In genomic region chr2:33875594-33875993, GRCm38 (mm10) we compare ENCODE assay signal across 9 mouse cellular contexts. TPM values are rescaled to one million over a fixed set of nuclear protein-coding genes. Genes with fewer than 3 reads are reported as not detected.
DNase-seq lines count a peak whose midpoint lies in the region; ATAC-seq and TF ChIP-seq lines count a peak whose summit lies in the region.
"Had no signal": no experiment of that assay in that cellular context is flagged by ENCODE, and none has a peak within 500 bp of the region (broad histone marks: within the 10 kb centered on the region; RNA-seq: fewer than 3 reads in every experiment).

No protein-coding gene starts in this region.

- ATAC-seq in lung, embryonic 14.5 days (ENCODE audit: insufficient read depth) = no peak
- ATAC-seq in forebrain, embryonic 12.5 days (ENCODE audit: low FRiP score) = no peak

- peak overlapping the region; percentile 25; the same call in 1 of the 2 replicates for H3K4me2 ChIP-seq in lung, embryonic 14.5 days
- no peak overlapping the region for H3K4me2 ChIP-seq in forebrain, embryonic 12.5 days

- 51% methylated on average over 12 of the region's 12 CpGs for WGBS in lung, embryonic 14.5 days
- 74% methylated on average over 12 of the region's 12 CpGs for WGBS in forebrain, embryonic 12.5 days
- 77% methylated on average over 12 of the region's 12 CpGs for WGBS in limb, embryonic 10.5 days

- peaks cover 45% of the 10 kb centered on the region for H3K4me1 ChIP-seq in lung, embryonic 14.5 days (ENCODE audit: insufficient read depth)
- peaks cover 59% of the 10 kb centered on the region for H3K4me1 ChIP-seq in forebrain, embryonic 12.5 days
- peaks cover 88% of the 10 kb centered on the region for H3K4me1 ChIP-seq in limb, embryonic 10.5 days

- H3K4me3 ChIP-seq in lung, embryonic 14.5 days (ENCODE audit: low read depth, low read length) = no peak overlapping the region
- no peak overlapping the region for H3K4me3 ChIP-seq in forebrain, embryonic 12.5 days (replicated peaks)
- H3K4me3 ChIP-seq in limb, embryonic 10.5 days = no peak overlapping the region
- H3K4me3 ChIP-seq: heart, embryonic 12.5 days had no signal

- no peak for TF ChIP-seq CTCF in lung, embryonic 14.5 days (IDR thresholded peaks at IDR 0.05; ENCODE audit: low read depth)

- DNase-seq in lung, embryonic 14.5 days = peak; percentile 50
- DNase-seq in lung, adult 18-20 months = no peak
- DNase-seq in limb, embryonic 10.5 days (ENCODE audit: low spot score) = no peak
- peak; percentile 40 for DNase-seq in thymus, postnatal 0 days (ENCODE audit: low spot score)
- DNase-seq in kidney, adult 8-10 months = no peak
- no peak for DNase-seq in right cerebral cortex, adult 18-20 months
- DNase-seq: kidney, adult 18-20 months had no signal

- H3K27ac ChIP-seq in lung, embryonic 14.5 days (ENCODE audit: low read depth) = peak overlapping the region; percentile 94
- H3K27ac ChIP-seq in forebrain, embryonic 12.5 days = peak overlapping the region; percentile 99
- H3K27ac ChIP-seq in limb, embryonic 10.5 days = peak overlapping the region; percentile 91

- H3K36me3 ChIP-seq in lung, embryonic 14.5 days (ENCODE audit: insufficient read depth) = peaks cover 30% of the 10 kb centered on the region
- H3K36me3 ChIP-seq in forebrain, embryonic 12.5 days (replicated peaks) = peaks cover 38% of the 10 kb centered on the region
- peaks cover 33% of the 10 kb centered on the region for H3K36me3 ChIP-seq in limb, embryonic 10.5 days

- H3K9ac ChIP-seq in lung, embryonic 14.5 days = no peak overlapping the region
- H3K9ac ChIP-seq in forebrain, embryonic 12.5 days = no peak overlapping the region
- H3K9ac ChIP-seq: heart, embryonic 12.5 days had no signal

- H3K9me3 ChIP-seq in lung, embryonic 14.5 days (ENCODE audit: low read depth, low read length) = no peaks in the 10 kb centered on the region; the same call in 1 of the 2 replicates
- 0 out of 2 replicates have a peak, but pooled peaks cover 7% of the 10 kb centered on the region for H3K9me3 ChIP-seq in forebrain, embryonic 12.5 days
- H3K9me3 ChIP-seq in limb, embryonic 10.5 days (replicated peaks) = no peaks in the 10 kb centered on the region

- no peaks in the 10 kb centered on the region for H3K27me3 ChIP-seq in lung, embryonic 14.5 days (ENCODE audit: insufficient read depth, low read length)
- H3K27me3 ChIP-seq in forebrain, embryonic 12.5 days = no peaks in the 10 kb centered on the region
- no peaks in the 10 kb centered on the region for H3K27me3 ChIP-seq in limb, embryonic 10.5 days (ENCODE audit: low read depth, poor library complexity, severe bottlenecking)

RNA-seq across cellular contexts. Expression of gene Mvb12b, which starts 12.2 kb away (rescaled TPM):
- 20.7 and 24.8 TPM in 2 replicates for polyA plus RNA-seq in lung, embryonic 14.5 days (2014; fragmentation: Nextera tagmentation; extraction: Ambion mirVana)
- polyA plus RNA-seq in forebrain, embryonic 12.5 days (2016; fragmentation: Nextera tagmentation; extraction: Ambion mirVana) = 51.5 and 64.7 TPM in 2 replicates
- 15.0 and 17.5 TPM in 2 replicates for polyA plus RNA-seq in limb, embryonic 10.5 days (2016; fragmentation: Nextera tagmentation; extraction: Ambion mirVana)
- polyA plus RNA-seq in thymus, postnatal 0 days (2015; fragmentation: Nextera tagmentation; extraction: Ambion mirVana) = 50.4 and 56.8 TPM in 2 replicates

Comparison
In these comparisons a context has a peak if more than half of its experiments do, and no peak if none do; other contexts are left out.
1. DNase-seq: peak in lung, embryonic 14.5 days (single experiment) and thymus, postnatal 0 days (single experiment); none in lung, adult 18-20 months (0 of 2), limb, embryonic 10.5 days (single experiment), kidney, adult 8-10 months (0 of 2) and right cerebral cortex, adult 18-20 months (single experiment).
2. Peak in every context shown above with its lines, with median percentiles within 50 percentile points of each other: H3K27ac ChIP-seq.